Mouse (Mus musculus): ENCODE measurements around the gene Gm28729.

DNA sequence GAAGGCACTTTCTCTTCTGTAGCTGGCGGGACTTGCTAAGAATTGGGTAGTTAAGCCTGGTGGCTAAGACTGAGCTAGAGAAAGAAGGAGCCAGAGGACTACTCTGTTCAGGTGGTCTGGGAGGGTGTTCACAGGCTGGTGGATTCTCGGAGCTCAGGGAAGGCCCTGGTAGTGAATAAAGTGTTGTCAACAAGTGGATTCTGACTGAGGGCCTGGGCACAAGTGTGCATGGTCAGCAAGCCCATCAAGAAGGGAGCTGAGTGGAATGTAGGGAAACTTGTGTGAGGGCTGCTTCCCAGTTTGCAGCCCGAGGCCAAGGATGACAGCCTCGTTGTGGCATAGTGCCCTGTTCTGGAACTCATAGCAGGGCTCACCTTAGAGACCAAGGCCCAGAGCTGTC lies 9.2 kb upstream of the Gm28729 start:
- TF ChIP-seq CTCF (IDR thresholded peaks at IDR 0.05; ENCODE audit: low read depth, low read length): no peak
- TF ChIP-seq GATA1 (IDR thresholded peaks at IDR 0.05; ENCODE audit: borderline replicate concordance, low read length): no peak
